ENCODE assay signal across 8 mouse cellular contexts in genomic region chr9:103008079-103008855, GRCm38 (mm10). TPM values are rescaled to one million over a fixed set of nuclear protein-coding genes. Genes with fewer than 3 reads are reported as not detected.
DNase-seq lines count a peak whose midpoint lies in the region; ATAC-seq and TF ChIP-seq lines count a peak whose summit lies in the region.

No protein-coding gene starts in this region.

- peak overlapping the region; percentile 50; the same call in 1 of the 2 replicates for H3K9ac ChIP-seq in forebrain, embryonic 14.5 days (ENCODE audit: low read length)

- peaks cover 9% of the 10 kb centered on the region; the same call in 1 of the 2 replicates for H3K27me3 ChIP-seq in forebrain, embryonic 14.5 days (replicated peaks; ENCODE audit: control insufficient read depth, insufficient read depth, low read length)
- no peaks in the 10 kb centered on the region for H3K27me3 ChIP-seq in small intestine, adult 2 months (ENCODE audit: control insufficient read depth, insufficient read depth, low read length)

- peaks cover 5% of the 10 kb centered on the region for H3K4me1 ChIP-seq in forebrain, embryonic 14.5 days (ENCODE audit: control insufficient read depth, insufficient read depth, low read length)
- peaks cover 8% of the 10 kb centered on the region for H3K4me1 ChIP-seq in small intestine, adult 2 months (ENCODE audit: control insufficient read depth, insufficient read depth, insufficient read length, low read length)

- peak overlapping the region; percentile 68 for H3K4me2 ChIP-seq in forebrain, embryonic 14.5 days (ENCODE audit: low read length)

- 0 out of 2 replicates have a peak, but pooled peaks have one; percentile 36 for ATAC-seq in cerebellum, adult (ENCODE audit: insufficient number of reproducible peaks, low FRiP score, low TSS enrichment)
- ATAC-seq in forebrain, embryonic 14.5 days, result 0 out of 2 replicates have a peak, but pooled peaks have one; percentile 34

- no peak for TF ChIP-seq CTCF in small intestine, adult 2 months (IDR thresholded peaks at IDR 0.05; ENCODE audit: extremely low read depth, insufficient read length, insufficient replicate concordance, low read depth, low read length)

- peak; percentile 59; the same call in 1 of the 2 replicates for TF ChIP-seq POLR2A in small intestine, adult 2 months (IDR thresholded peaks at IDR 0.05; ENCODE audit: low read depth, low read length)

- H3K4me3 ChIP-seq in forebrain, embryonic 14.5 days (ENCODE audit: low read depth, low read length), result peak overlapping the region; percentile 33
- peak overlapping the region; percentile 67 for H3K4me3 ChIP-seq in small intestine, adult 2 months (ENCODE audit: low read depth, low read length)

- 1% methylated on average over 46 of the region's 50 CpGs for WGBS in forebrain, embryonic 14.5 days
- WGBS in small intestine, adult 2 months, result under 1% methylated on average over 50 of the region's 50 CpGs

- no peak overlapping the region for H3K27ac ChIP-seq in forebrain, embryonic 14.5 days (ENCODE audit: low read depth, low read length)
- H3K27ac ChIP-seq in small intestine, adult 2 months (ENCODE audit: insufficient read depth, low read depth, low read length), result peak overlapping the region; percentile 71

- H3K36me3 ChIP-seq in forebrain, embryonic 14.5 days (ENCODE audit: control insufficient read depth, insufficient read depth, low read length), result no peaks in the 10 kb centered on the region
- no peaks in the 10 kb centered on the region for H3K36me3 ChIP-seq in small intestine, adult 2 months (ENCODE audit: control insufficient read depth, insufficient read depth, low read length)

- DNase-seq in cerebellum, postnatal 4 days (ENCODE audit: low spot score in 2 of 2), result no peak
- DNase-seq in R1 (ENCODE audit: low read depth, low spot score), result peak; percentile 56
- peak; percentile 14 for DNase-seq in forebrain, embryonic 14.5 days (ENCODE audit: low spot score)
- peak; percentile 35 for DNase-seq in kidney, adult 11 months
- DNase-seq in lung, adult 18-20 months, result peak; percentile 72 to 84
- DNase-seq in layer of hippocampus, adult 8-10 months (ENCODE audit: low spot score in 2 of 2), result no peak

- H3K9me3 ChIP-seq in forebrain, embryonic 14.5 days (replicated peaks; ENCODE audit: control insufficient read depth, low read length), result no peaks in the 10 kb centered on the region

RNA-seq across cellular contexts. Expression of gene Slco2a1, which starts 19.8 kb away (rescaled TPM):
- polyA plus RNA-seq in forebrain, embryonic 14.5 days (2014; fragmentation: Nextera tagmentation; extraction: Ambion mirVana), result 1.2 and 1.8 TPM in 2 replicates
- polyA plus RNA-seq in small intestine, adult 2 months (2012; rRNA removed), result 38.0 and 84.7 TPM in 2 replicates
- 1 to 10 TPM; 2.0 to 2.3 (median 2.3) TPM for total RNA-seq in layer of hippocampus, adult 8-10 months (2022)

Comparison
In these comparisons a context has a peak if more than half of its experiments do, and no peak if none do; other contexts are left out.
1. DNase-seq: peak in R1 (single experiment), forebrain, embryonic 14.5 days (single experiment), kidney, adult 11 months (single experiment) and lung, adult 18-20 months (2 of 2); none in cerebellum, postnatal 4 days (0 of 2) and layer of hippocampus, adult 8-10 months (0 of 2).
2. RNA of gene Slco2a1, which starts 19.8 kb away (polyA plus RNA-seq): 38.0 to 84.7 TPM in small intestine, adult 2 months; 1.2 to 1.8 TPM in forebrain, embryonic 14.5 days; every median in the first group is over 10 times any median in the second.